Mouse (Mus musculus): Measurements from ENCODE around the gene Tagap. TPM values are rescaled to one million over a fixed set of nuclear protein-coding genes. Genes with fewer than 3 reads are reported as not detected.

The Tagap gene
- total RNA-seq (2022), result 1 to 10 TPM; 5.9 to 6.8 (median 6.6) TPM

- DNase-seq (ENCODE audit: low spot score in 2 of 2), result no peak
Observed at GRCm38 (mm10) chr17:7925413-7926160, at the start of gene Tagap. TSS of gene Tagap (plus strand) at chr17:7926000.

- DNase-seq (ENCODE audit: low spot score in 2 of 2), result no peak
Observed at GRCm38 (mm10) chr17:7876541-7876940, 49.3 kb upstream of the Tagap start.

DNA sequence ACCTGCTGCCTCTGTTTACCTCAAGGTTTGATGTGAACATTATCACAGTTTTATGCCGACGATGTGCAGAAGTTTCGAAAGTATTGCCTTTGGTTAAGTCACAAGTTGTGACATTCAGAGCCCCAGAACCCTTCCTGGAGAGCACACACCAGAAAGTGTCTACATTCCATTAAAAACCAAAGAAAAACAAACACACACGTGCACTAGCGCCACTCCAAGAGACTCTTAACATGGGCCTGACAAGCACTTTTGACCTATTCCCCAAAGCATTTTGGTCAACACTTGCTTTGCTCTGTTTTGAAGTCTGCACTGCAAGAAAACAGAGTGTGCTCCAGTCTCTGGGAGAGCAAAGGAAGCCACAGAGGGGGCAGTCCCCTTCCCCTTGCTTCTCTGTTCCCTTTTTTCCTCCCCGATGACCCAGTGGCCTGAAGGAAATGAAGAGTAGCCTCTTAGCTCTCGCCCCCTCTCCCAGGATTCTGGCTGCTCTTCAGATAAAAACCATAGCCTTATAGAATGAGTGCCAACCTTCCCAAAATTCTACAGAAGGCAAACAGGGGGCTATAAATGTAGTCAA is 48.5 kb upstream of the Tagap start:
- no peak for DNase-seq (ENCODE audit: low spot score in 2 of 2)

DNA sequence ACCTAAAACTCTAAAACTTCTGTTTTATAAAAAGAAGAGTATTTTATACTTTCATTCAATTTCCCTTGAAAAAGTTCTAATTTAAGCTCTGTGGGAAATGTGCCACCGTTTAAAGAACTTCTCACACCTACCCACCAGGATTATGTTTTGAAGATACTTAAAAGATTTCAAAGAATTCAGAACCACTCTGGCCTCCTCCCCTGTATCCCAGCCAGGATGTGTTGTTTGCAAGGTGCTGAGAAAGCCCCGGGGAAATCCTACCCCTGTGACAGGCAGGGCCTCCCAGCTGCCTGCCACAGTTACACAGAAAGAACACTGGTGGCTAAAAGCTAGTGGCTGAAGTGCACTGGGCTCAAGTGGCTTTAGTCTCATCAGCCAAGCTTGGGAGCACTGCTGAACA is 47.9 kb upstream of the Tagap start:
- peak in 1 of 2 experiments; percentile 23 for DNase-seq (ENCODE audit: low spot score in 2 of 2)

DNA sequence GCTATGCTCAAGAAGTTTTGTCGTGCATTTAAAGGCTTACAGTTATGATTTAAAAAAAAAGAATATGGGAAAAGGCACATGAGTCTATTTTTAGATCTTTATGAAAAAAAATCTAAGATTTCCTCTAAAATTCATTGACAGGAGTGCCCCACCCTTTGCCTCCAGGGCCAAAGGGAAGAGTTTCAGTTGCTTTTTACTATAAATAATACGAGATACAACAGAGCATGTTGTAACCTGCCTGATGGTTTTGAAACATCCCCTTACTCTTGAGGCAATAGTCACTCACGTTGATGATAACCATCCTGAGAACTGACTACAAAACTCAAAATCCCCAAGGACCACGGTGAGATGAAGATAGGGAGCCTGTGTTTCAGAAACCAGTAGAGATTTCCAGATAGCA is 46.3 kb upstream of the Tagap start:
- no peak for DNase-seq (ENCODE audit: low spot score in 2 of 2)

GRCm38 (mm10) chr17:7883126-7883525 is 42.7 kb upstream of the Tagap start:
- no peak for DNase-seq (ENCODE audit: low spot score in 2 of 2)

GRCm38 (mm10) chr17:7884606-7885005 is 41.2 kb upstream of the Tagap start:
- DNase-seq (ENCODE audit: low spot score in 2 of 2), result no peak

DNA sequence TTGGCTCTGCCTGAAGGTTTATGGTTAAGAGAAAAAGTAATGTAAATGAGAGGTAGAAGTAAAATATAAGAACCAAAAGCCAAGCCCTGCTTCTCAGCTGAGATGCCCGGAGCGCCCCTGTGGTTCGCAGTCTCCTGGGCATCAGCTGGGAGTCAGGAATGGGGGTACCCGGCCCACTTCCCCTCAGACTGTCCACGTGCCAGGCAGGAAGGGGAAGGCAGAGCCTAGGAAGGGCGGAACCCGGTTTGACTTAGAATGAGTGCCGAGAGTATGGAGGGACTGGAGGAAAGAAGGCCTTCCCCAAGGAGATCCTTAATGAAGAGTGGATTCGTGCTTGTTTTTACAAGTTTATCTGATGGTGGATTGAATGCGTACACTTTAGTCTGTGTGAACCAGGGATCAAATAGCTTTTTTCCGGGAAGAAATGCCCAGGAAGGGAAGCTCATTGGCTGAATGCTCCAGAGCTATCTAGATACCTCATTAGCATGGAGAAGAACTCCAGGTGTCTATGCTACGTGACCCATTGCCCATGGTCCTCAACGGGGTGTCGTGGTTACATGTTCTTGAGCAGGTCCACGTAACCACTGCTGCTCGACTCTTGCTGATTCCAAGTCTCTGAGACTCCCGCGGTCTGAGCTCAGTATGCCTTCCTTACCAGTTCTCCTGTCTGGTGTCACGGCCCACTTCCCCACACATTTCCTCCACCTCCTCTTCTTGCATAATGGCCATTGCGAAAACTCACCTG is 38.6 kb upstream of the Tagap start:
- DNase-seq (ENCODE audit: low spot score in 2 of 2), result no peak

DNA sequence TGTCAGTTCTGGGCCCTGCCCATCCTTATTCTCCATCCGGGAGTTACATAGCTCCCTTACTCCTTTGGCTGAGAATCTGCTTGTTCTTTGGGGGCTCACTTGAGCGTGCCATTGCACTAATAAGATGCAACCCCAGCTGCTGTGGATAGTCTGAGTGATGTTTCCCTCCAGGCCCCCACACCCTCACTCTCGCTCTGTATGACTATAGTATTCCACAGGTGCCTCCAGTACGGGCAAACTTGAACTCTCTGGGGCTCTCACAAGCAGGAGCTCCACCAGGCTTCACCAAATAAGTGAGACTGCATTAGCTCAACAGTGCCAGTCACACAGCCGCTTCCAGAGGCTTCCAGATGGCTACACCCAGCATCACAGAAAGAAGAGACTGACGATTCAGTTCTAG is 37.5 kb upstream of the Tagap start:
- DNase-seq (ENCODE audit: low spot score in 2 of 2), result no peak

DNA sequence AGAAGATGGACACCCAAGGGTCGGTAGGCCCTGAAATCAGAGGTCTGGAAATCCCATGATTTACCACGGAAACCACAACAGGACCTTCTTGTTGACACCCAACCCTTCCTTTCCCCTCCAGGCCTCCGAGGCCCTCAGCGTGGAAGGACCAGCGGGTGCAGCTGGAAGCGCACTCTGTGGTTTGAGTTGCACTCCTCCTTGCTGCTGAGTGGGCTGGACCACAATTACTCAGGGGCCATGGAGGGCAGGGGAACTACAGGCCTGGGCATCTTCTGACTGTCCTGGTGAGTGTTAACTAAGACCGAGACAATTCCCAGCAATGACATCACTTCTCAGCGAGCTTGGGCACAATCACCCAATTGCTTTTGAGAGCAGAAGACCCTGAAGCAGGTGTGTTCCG is 36.8 kb upstream of the Tagap start:
- DNase-seq (ENCODE audit: low spot score in 2 of 2), result no peak

GRCm38 (mm10) chr17:7892676-7893075 is 33.1 kb upstream of the Tagap start:
- DNase-seq (ENCODE audit: low spot score in 2 of 2), result no peak

DNA sequence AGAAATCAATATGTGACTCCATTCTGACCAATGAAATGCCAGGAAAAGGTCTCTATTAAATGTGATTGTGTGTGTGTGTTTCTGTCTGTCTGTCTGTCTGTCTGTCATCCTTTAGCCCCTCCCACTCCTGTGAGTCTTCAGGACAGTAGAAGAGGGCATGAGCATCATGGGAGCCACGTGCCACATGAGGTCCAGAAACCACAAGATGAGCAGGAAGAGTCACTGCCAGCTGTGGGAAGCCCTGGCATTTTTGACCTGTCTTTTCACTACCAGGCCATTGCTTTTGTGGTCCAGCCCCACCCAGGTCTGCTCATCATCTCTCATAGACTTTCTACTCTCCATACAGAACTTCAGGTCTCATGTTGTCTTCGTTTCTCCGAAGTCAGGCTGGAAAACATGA is 31.7 kb upstream of the Tagap start:
- DNase-seq (ENCODE audit: low spot score in 2 of 2), result no peak

- DNase-seq (ENCODE audit: low spot score in 2 of 2), result no peak
Observed at GRCm38 (mm10) chr17:7896047-7896635, 29.7 kb upstream of the Tagap start.

GRCm38 (mm10) chr17:7897120-7897519 is 28.7 kb upstream of the Tagap start:
- DNase-seq (ENCODE audit: low spot score in 2 of 2), result no peak

GRCm38 (mm10) chr17:7897756-7898155 is 28.0 kb upstream of the Tagap start:
- no peak for DNase-seq (ENCODE audit: low spot score in 2 of 2)

DNA sequence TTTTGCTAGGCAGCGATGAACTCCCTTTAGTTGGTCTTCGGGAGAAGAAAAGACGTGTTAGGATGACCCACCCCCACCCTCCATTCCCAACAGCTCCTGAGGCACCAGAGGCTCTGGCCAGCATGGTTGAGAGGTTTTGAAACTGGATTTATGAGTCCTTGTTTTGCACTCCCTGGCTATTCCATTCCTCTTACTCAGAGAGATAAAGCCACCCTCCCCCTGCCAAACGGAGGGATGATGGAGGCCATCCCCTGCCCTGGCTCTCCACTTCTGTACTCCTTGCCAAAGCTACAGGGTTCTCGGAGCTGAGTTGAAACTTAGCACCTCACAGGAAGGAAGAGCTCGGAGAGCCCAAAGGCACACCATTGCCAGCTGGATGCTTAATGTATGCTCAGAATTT is 26.6 kb upstream of the Tagap start:
- DNase-seq (ENCODE audit: low spot score in 2 of 2), result no peak

DNA sequence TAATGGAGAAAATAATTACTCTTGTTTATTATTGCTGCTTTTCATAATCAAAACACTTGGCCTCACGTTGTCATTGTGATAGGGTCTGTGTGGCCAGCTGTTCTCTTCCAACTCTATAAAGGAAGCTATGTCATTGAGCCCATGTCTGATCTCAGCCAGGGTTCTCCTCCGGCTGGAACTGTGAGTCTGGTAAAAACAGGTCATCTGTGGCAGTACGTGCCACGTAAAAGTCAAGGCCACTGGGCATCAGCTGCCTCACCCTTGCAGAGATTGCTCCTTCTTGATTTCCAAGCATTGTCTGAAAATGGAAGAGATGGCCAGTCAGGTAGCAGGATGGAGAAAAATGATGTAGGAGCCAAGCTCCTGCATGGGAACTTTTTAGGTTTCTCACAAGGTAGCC is 25.8 kb upstream of the Tagap start:
- DNase-seq (ENCODE audit: low spot score in 2 of 2), result no peak

DNA sequence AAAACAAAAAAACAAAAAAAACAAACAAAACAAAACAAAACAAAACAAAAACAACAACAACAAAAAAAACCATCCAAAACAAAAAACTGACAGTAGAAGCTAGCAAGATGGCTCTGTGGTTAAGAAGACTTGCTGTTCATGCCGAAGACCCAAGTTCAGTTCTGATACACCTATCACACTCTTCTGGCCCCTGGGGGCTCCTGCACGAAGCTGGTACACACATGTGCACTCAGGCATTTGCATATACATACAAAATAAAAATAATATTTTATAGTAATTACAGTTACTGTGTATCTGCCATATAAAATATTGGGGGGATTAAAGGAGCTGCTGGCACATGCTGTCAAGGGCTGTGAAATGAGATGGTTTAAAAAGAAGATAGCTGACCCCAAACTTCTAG is 24.3 kb upstream of the Tagap start:
- no peak for DNase-seq (ENCODE audit: low spot score in 2 of 2)

- DNase-seq (ENCODE audit: low spot score in 2 of 2), result no peak
Observed at GRCm38 (mm10) chr17:7902362-7902761, 23.4 kb upstream of the Tagap start.

GRCm38 (mm10) chr17:7904992-7905391 is 20.8 kb upstream of the Tagap start:
- DNase-seq (ENCODE audit: low spot score in 2 of 2), result no peak

- no peak for DNase-seq (ENCODE audit: low spot score in 2 of 2)
Observed at GRCm38 (mm10) chr17:7905936-7906685, 19.7 kb upstream of the Tagap start.
